Mouse (Mus musculus) MEL (cell line): Measurements from ENCODE around the gene Stat4. TPM values are rescaled to one million over a fixed set of nuclear protein-coding genes. Genes with fewer than 3 reads are reported as not detected.

Experiments
- DNase-seq: peaks from one replicate; pipeline ENCODE4 v3.0.0; 2011; ENCODE audit warnings: low read depth, low spot score
- H3K27ac ChIP-seq: 2 replicates; pipeline ENCODE4 v1.5.1; 2012; ENCODE audit warnings: low read depth, mild to moderate bottlenecking, control low read depth, low read length, moderate library complexity; ENCODE audit not compliant: control insufficient read depth
- H3K27me3 ChIP-seq, 2 experiments: fragments of 150-350 bp in 1 of 2; sonication (generic) in 1 of 2; 2 replicates each; pipeline ENCODE4 v1.6.1; 2012; ENCODE audit warnings: low read length in 2 of 2, mild to moderate bottlenecking in 2 of 2, improper control_type of control experiment in 1 of 2, moderate library complexity in 1 of 2; ENCODE audit not compliant: insufficient read depth in 2 of 2, control insufficient read depth in 1 of 2
- H3K36me3 ChIP-seq, 2 experiments: 2 replicates each; pipeline ENCODE4 v1.6.1; 2012 to 2014; ENCODE audit warnings: low read length in 2 of 2, improper control_type of control experiment in 1 of 2, inconsistent platforms in 1 of 2, mild to moderate bottlenecking in 1 of 2; ENCODE audit not compliant: insufficient read depth in 2 of 2, control insufficient read depth in 1 of 2
- H3K4me1 ChIP-seq, 2 experiments: fragments of 150-350 bp in 1 of 2; sonication (generic) in 1 of 2; 2 replicates each; pipeline ENCODE4 v1.6.1; 2012; ENCODE audit warnings: low read length in 2 of 2, improper control_type of control experiment in 1 of 2, mild to moderate bottlenecking in 1 of 2; ENCODE audit not compliant: insufficient read depth in 2 of 2, control insufficient read depth in 1 of 2
- H3K4me3 ChIP-seq, 2 experiments: fragments of 150-350 bp in 1 of 2; sonication (generic) in 1 of 2; 2 replicates each; pipeline ENCODE4 v1.5.1; 2012; ENCODE audit warnings: low read depth in 2 of 2, low read length in 2 of 2, mild to moderate bottlenecking in 2 of 2, moderate library complexity in 2 of 2, control low read depth in 1 of 2, improper control_type of control experiment in 1 of 2; ENCODE audit not compliant: control insufficient read depth in 1 of 2, insufficient read depth in 1 of 2
- H3K79me2 ChIP-seq: 2 replicates; pipeline ENCODE4 v1.6.1; 2012; ENCODE audit warnings: mild to moderate bottlenecking, low read length, moderate library complexity; ENCODE audit not compliant: control insufficient read depth, poor library complexity, insufficient read depth
- H3K9ac ChIP-seq: 2 replicates; pipeline ENCODE4 v1.6.1; 2012; ENCODE audit warnings: low read depth, mild to moderate bottlenecking, control low read depth, low read length, moderate library complexity; ENCODE audit not compliant: control insufficient read depth, poor library complexity, severe bottlenecking
- H3K9me3 ChIP-seq: fragments of 150-350 bp; sonication (generic); replicated peaks from 2 replicates; pipeline ENCODE4 v1.6.1; 2012; ENCODE audit warnings: mild to moderate bottlenecking, low read length, improper control_type of control experiment, moderate library complexity; ENCODE audit not compliant: insufficient read depth
- BHLHE40 ChIP-seq: IDR thresholded peaks from 2 replicates; pipeline ENCODE4 v1.6.1; 2012; ENCODE audit warnings: low read depth, mild to moderate bottlenecking, inconsistent platforms, low read length, improper control_type of control experiment, borderline replicate concordance
- ELF1 ChIP-seq: IDR thresholded peaks from 2 replicates; pipeline ENCODE4 v1.6.1; 2014; ENCODE audit warnings: low read depth, mild to moderate bottlenecking, inconsistent platforms, low read length, improper control_type of control experiment, moderate library complexity
- ETS1 ChIP-seq: IDR thresholded peaks from 2 replicates; pipeline ENCODE4 v1.6.1; 2012; ENCODE audit warnings: low read depth, mild to moderate bottlenecking, inconsistent platforms, low read length, improper control_type of control experiment, moderate library complexity
- GATA1 ChIP-seq: IDR thresholded peaks from 2 replicates; pipeline ENCODE4 v1.6.1; 2011; ENCODE audit warnings: low read depth, low read length, improper control_type of control experiment
- HCFC1 ChIP-seq: IDR thresholded peaks from 2 replicates; pipeline ENCODE4 v1.6.1; 2012; ENCODE audit warnings: low read depth, mild to moderate bottlenecking, inconsistent platforms, low read length, improper control_type of control experiment, moderate library complexity
- JUND ChIP-seq: IDR thresholded peaks from 2 replicates; pipeline ENCODE4 v1.6.1; 2011; ENCODE audit warnings: low read depth, mild to moderate bottlenecking, improper control_type of control experiment, low read length
- MAFK ChIP-seq: IDR thresholded peaks from 2 replicates; pipeline ENCODE4 v1.6.1; 2011; ENCODE audit warnings: low read depth, mild to moderate bottlenecking, low read length, improper control_type of control experiment, borderline replicate concordance
- MXI1 ChIP-seq: IDR thresholded peaks from 2 replicates; pipeline ENCODE4 v1.6.1; 2011; ENCODE audit warnings: mild to moderate bottlenecking, low read depth, low read length, improper control_type of control experiment
- NELFE ChIP-seq: IDR thresholded peaks from 2 replicates; pipeline ENCODE4 v1.6.1; 2011; ENCODE audit warnings: low read depth, low read length, improper control_type of control experiment
- TBP ChIP-seq: IDR thresholded peaks from 2 replicates; pipeline ENCODE4 v1.8.0; 2011; ENCODE audit warnings: low read depth, low read length, improper control_type of control experiment
- TCF12 ChIP-seq: IDR thresholded peaks from 2 replicates; pipeline ENCODE4 v1.6.1; 2014; ENCODE audit warnings: low read depth, mild to moderate bottlenecking, inconsistent platforms, low read length, improper control_type of control experiment, moderate library complexity
- USF2 ChIP-seq, 2 experiments: IDR thresholded peaks; 2 replicates each; pipeline ENCODE4 v1.6.1; 2011 to 2012; ENCODE audit warnings: improper control_type of control experiment in 2 of 2, low read length in 2 of 2, borderline replicate concordance in 1 of 2, inconsistent platforms in 1 of 2, low read depth in 1 of 2, mild to moderate bottlenecking in 1 of 2; ENCODE audit not compliant: insufficient read depth in 1 of 2
- ZC3H11A ChIP-seq: IDR thresholded peaks from 2 replicates; pipeline ENCODE4 v1.6.1; 2012; ENCODE audit warnings: low read depth, mild to moderate bottlenecking, inconsistent platforms, low read length, improper control_type of control experiment
- ZKSCAN1 ChIP-seq: IDR thresholded peaks from 2 replicates; pipeline ENCODE4 v1.6.1; 2012; ENCODE audit warnings: low read depth, mild to moderate bottlenecking, inconsistent platforms, low read length, improper control_type of control experiment, moderate library complexity
- polyA plus RNA-seq, 2 experiments: library from polyadenylated mRNA; stranded (reverse) in 1 of 2; unstranded in 1 of 2; fragments of >175 nt in 1 of 2; fragments of >200 nt in 1 of 2; gene quantifications; 2 replicates each; pipeline versions ENCODE4 v1.2.1 to v1.2.4; 2012; ENCODE audit warnings: low replicate concordance in 2 of 2, low read depth in 1 of 2; ENCODE audit not compliant: insufficient read length in 2 of 2, insufficient read depth in 1 of 2, missing spikeins in 1 of 2
- total RNA-seq: library from RNA; depleted of rRNA; stranded (reverse); fragments of 300-350 nt; gene quantifications from 2 replicates; pipeline ENCODE4 v1.2.3, GENCODE M21; 2012

The Stat4 gene
- total and polyA plus RNA-seq, 3 experiments = not detected

DNA sequence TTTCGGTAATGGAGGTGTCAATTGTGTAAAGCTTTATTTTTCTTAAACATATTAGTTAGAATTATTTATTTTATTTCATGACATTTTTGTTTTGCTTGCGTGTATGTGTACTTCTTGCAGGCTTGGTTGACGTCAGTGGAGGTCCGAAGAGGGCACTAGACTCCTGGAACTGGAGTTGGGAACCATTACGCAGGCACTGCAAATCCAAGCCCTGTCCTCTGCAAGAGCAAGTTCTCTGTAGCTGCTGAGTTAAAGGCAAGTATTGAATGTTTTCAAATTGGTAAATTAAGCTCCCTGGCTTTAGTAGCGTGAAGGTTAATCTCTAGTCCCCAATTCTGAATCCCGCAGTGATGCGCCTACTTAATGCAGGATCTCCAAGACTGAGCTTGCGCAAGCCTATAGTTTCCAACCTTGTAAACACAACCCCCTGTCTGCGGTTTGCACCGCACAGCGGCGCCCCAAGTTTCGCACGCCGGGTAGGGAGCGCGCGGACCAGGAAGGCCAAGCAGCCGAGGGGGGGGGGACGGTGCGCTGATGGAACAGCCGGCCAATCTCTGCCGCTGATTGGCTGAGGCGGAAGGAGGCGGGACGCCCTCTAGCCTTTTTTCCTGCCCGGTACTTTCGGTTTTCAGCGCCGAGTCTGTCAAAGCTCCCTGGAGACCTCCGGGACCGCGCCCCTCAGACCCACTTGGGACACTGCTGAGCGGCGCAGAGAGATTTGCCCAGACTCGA lies 132.1 kb downstream of the Stat4 start, which contains the start of gene Stat1 (continued):
- TF ChIP-seq MAFK = no peak
- TF ChIP-seq, all 39 proteins: peak for 17

GRCm38 (mm10) chr1:52119691-52120090 lies 132.7 kb downstream of the Stat4 start:
- peaks cover 3% of the 10 kb centered on the region; the same call in 1 of the 2 replicates for H3K79me2 ChIP-seq
- H3K4me1 ChIP-seq = peaks cover 0 to 8% of the 10 kb centered on the region in 2 experiments; a peak in 2 of 4 replicates
- peak overlapping the region; percentile 34 for H3K27ac ChIP-seq

DNA sequence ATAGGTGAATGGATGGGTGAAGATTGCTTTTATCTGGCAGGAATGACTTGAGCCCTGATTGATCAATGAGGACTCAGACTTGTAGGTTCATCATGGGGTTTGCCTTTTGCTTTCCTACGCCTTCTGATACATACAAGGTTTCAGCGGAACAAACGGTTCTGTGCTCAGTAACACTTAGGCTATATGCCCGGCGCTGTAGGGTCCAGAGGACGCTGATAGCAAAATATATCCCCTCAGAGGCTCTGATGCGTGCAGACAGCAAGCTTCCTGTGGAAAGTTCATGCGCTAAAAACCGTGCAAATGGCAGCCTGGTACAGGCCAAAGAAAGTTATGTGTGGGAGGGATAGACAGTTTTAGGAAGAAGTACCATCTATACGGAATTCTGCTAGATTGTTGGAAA lies 133.2 kb downstream of the Stat4 start:
- H3K9me3 ChIP-seq = no peaks in the 10 kb centered on the region
- H3K36me3 ChIP-seq = no peaks in the 10 kb centered on the region; a peak in 2 of 4 replicates
- H3K4me3 ChIP-seq = peak overlapping the region; percentile 81 to 91
- H3K9ac ChIP-seq = peak overlapping the region; percentile 86; the same call in 1 of the 2 replicates
- H3K4me1 ChIP-seq = peaks cover 0 to 8% of the 10 kb centered on the region in 2 experiments; a peak in 2 of 4 replicates
- no peak overlapping the region for H3K27ac ChIP-seq
- no peaks in the 10 kb centered on the region for H3K27me3 ChIP-seq
- peaks cover 3% of the 10 kb centered on the region; the same call in 1 of the 2 replicates for H3K79me2 ChIP-seq
- DNase-seq = peak; percentile 17
- TF ChIP-seq GATA1 (no peak), TBP (no peak), NELFE (no peak), ZC3H11A (no peak), BHLHE40 (no peak), ELF1 (no peak), JUND (no peak), TCF12 (no peak), MXI1 (no peak), HCFC1 (no peak), USF2 (IDR thresholded peaks at IDR 0.05; ENCODE audit: borderline replicate concordance in 1 of 2, insufficient read depth in 1 of 2, low read depth in 1 of 2, low read length in 2 of 2) (no peak), MAFK (no peak), ZKSCAN1 (no peak)

More at GRCm38 (mm10) chr1:52119691-52120090, 132.7 kb downstream of the Stat4 start:
- peak overlapping the region; percentile 86 for H3K9ac ChIP-seq
- no peak for DNase-seq
- no peaks in the 10 kb centered on the region for H3K27me3 ChIP-seq
- peak overlapping the region; percentile 81 to 91 for H3K4me3 ChIP-seq
- TF ChIP-seq ETS1 (0 out of 2 replicates have a peak, but pooled peaks have one; percentile 11), MXI1 (no peak)
- no peaks in the 10 kb centered on the region for H3K9me3 ChIP-seq
- no peaks in the 10 kb centered on the region; a peak in 2 of 4 replicates for H3K36me3 ChIP-seq
